Mouse (Mus musculus) intestine, embryonic 15.5 days (tissue): ENCODE measurements around the gene Mrvi1. TPM values are rescaled to one million over a fixed set of nuclear protein-coding genes. Genes with fewer than 3 reads are reported as not detected.
A peak's percentile ranks its signal among the peaks of the same experiment; 100 is the strongest.

ENCODE experiments used
- ATAC-seq: fragments of 200-750 bp; cut with Nextera tagmentation; 2 replicates; pipeline ENCODE4 v1.8.0; 2017; ENCODE audit warnings: moderate TSS enrichment, moderate library complexity
- H3K27ac ChIP-seq: fragments of 300-500 bp; sonication (generic); 2 replicates; pipeline ENCODE4 v1.5.1; 2015; ENCODE audit warnings: mild to moderate bottlenecking, inconsistent platforms
- H3K27me3 ChIP-seq: fragments of 300-500 bp; sonication (generic); replicated peaks from 2 replicates; pipeline ENCODE4 v1.6.1; 2015; ENCODE audit warnings: inconsistent platforms
- H3K36me3 ChIP-seq: fragments of 300-500 bp; sonication (generic); 2 replicates; pipeline ENCODE4 v1.6.1; 2015; ENCODE audit warnings: inconsistent platforms
- H3K4me1 ChIP-seq: fragments of 300-500 bp; sonication (generic); replicated peaks from 2 replicates; pipeline ENCODE4 v1.6.1; 2015; ENCODE audit warnings: inconsistent platforms
- H3K4me2 ChIP-seq: fragments of 300-500 bp; sonication (generic); replicated peaks from 2 replicates; pipeline ENCODE4 v1.6.1; 2015; ENCODE audit warnings: mild to moderate bottlenecking, inconsistent platforms
- H3K4me3 ChIP-seq: fragments of 300-500 bp; sonication (generic); replicated peaks from 2 replicates; pipeline ENCODE4 v1.5.1; 2015; ENCODE audit warnings: inconsistent platforms
- H3K9ac ChIP-seq: fragments of 300-500 bp; sonication (generic); 2 replicates; pipeline ENCODE4 v1.6.1; 2015; ENCODE audit warnings: inconsistent platforms
- H3K9me3 ChIP-seq: fragments of 300-500 bp; sonication (generic); 2 replicates; pipeline ENCODE4 v1.6.1; 2016; ENCODE audit warnings: inconsistent platforms
- WGBS: fragments of 180-500 bp; shearing (Covaris S2); methylation state at CpG from one replicate; pipeline ENCODE4 v1.1.7; 2015; 5-methylcytosine and 5-hydroxymethylcytosine counted together
- polyA plus RNA-seq: library from polyadenylated mRNA; unstranded; fragments of >200 nt; fragmentation: Nextera tagmentation; extraction: Ambion mirVana; gene quantifications from 2 replicates; pipeline ENCODE4 v1.2.1, GENCODE M21; 2015

Gene Mrvi1
- polyA plus RNA-seq, 1 experiment from 2014 or later = 16.9 TPM

GRCm38 (mm10) chr7:110860129-110860528, 122.1 kb downstream of the Mrvi1 start:
- WGBS = 17% methylated on average over 5 of the region's 5 CpGs
- Histone ChIP-seq H3K36me3 (no peaks in the 10 kb centered on the region), H3K9me3 (no peaks in the 10 kb centered on the region), H3K9ac (no peak overlapping the region), H3K4me3 (no peak overlapping the region), H3K27me3 (no peaks in the 10 kb centered on the region), H3K4me2 (peak overlapping the region; percentile 30; the same call in 1 of the 2 replicates), H3K4me1 (peaks cover 14% of the 10 kb centered on the region), H3K27ac (peak overlapping the region; percentile 71)
- peak; percentile 82 for ATAC-seq

GRCm38 (mm10) chr7:110855604-110856003, 126.7 kb downstream of the Mrvi1 start:
- H3K27ac ChIP-seq = no peak overlapping the region
- ATAC-seq = no peak
- 85% methylated on average over 1 of the region's 1 CpGs for WGBS

GRCm38 (mm10) chr7:110854927-110855546, 127.2 kb downstream of the Mrvi1 start:
- Histone ChIP-seq H3K4me1 (peaks cover 19% of the 10 kb centered on the region), H3K4me2 (no peak overlapping the region), H3K9ac (no peak overlapping the region), H3K27me3 (no peaks in the 10 kb centered on the region), H3K9me3 (no peaks in the 10 kb centered on the region), H3K27ac (no peak overlapping the region), H3K4me3 (no peak overlapping the region), H3K36me3 (no peaks in the 10 kb centered on the region)
- no peak for ATAC-seq
- 66% methylated on average over 8 of the region's 8 CpGs for WGBS

More at GRCm38 (mm10) chr7:110855604-110856003, 126.7 kb downstream of the Mrvi1 start:
- no peak overlapping the region for H3K4me3 ChIP-seq
- H3K4me1 ChIP-seq = peaks cover 22% of the 10 kb centered on the region
- H3K9ac ChIP-seq = no peak overlapping the region
- no peaks in the 10 kb centered on the region for H3K36me3 ChIP-seq
- H3K4me2 ChIP-seq = no peak overlapping the region
- no peaks in the 10 kb centered on the region for H3K9me3 ChIP-seq
- H3K27me3 ChIP-seq = no peaks in the 10 kb centered on the region

GRCm38 (mm10) chr7:110854519-110854918, 127.7 kb downstream of the Mrvi1 start:
- H3K4me1 ChIP-seq = peaks cover 13% of the 10 kb centered on the region
- no peak overlapping the region for H3K4me3 ChIP-seq
- 51% methylated on average over 3 of the region's 3 CpGs for WGBS
- H3K36me3 ChIP-seq = no peaks in the 10 kb centered on the region
- no peak overlapping the region for H3K4me2 ChIP-seq
- no peaks in the 10 kb centered on the region for H3K9me3 ChIP-seq
- H3K27me3 ChIP-seq = no peaks in the 10 kb centered on the region
- ATAC-seq = no peak
- no peak overlapping the region for H3K27ac ChIP-seq
- H3K9ac ChIP-seq = no peak overlapping the region

GRCm38 (mm10) chr7:110853611-110854010, 128.7 kb downstream of the Mrvi1 start:
- H3K36me3 ChIP-seq = no peaks in the 10 kb centered on the region
- H3K9ac ChIP-seq = no peak overlapping the region
- no peak overlapping the region for H3K4me3 ChIP-seq
- H3K27ac ChIP-seq = no peak overlapping the region
- WGBS = 49% methylated on average over 10 of the region's 10 CpGs
- H3K27me3 ChIP-seq = no peaks in the 10 kb centered on the region
- H3K4me1 ChIP-seq = peaks cover 12% of the 10 kb centered on the region
- no peak overlapping the region for H3K4me2 ChIP-seq
- no peaks in the 10 kb centered on the region for H3K9me3 ChIP-seq
- ATAC-seq = no peak

GRCm38 (mm10) chr7:110851541-110852203, 130.6 kb downstream of the Mrvi1 start:
- Histone ChIP-seq H3K36me3 (no peaks in the 10 kb centered on the region), H3K27ac (peak overlapping the region; percentile 78), H3K9ac (no peak overlapping the region), H3K4me3 (no peak overlapping the region), H3K4me2 (peak overlapping the region; percentile 12; the same call in 1 of the 2 replicates), H3K9me3 (no peaks in the 10 kb centered on the region), H3K27me3 (no peaks in the 10 kb centered on the region), H3K4me1 (peaks cover 12% of the 10 kb centered on the region)
- 58% methylated on average over 7 of the region's 7 CpGs for WGBS
- peak; percentile 82 for ATAC-seq

GRCm38 (mm10) chr7:110848371-110848770, 133.9 kb downstream of the Mrvi1 start:
- no peaks in the 10 kb centered on the region for H3K27me3 ChIP-seq
- WGBS = 81% methylated on average over 1 of the region's 1 CpGs
- H3K9ac ChIP-seq = no peak overlapping the region
- no peaks in the 10 kb centered on the region for H3K36me3 ChIP-seq
- H3K4me2 ChIP-seq = no peak overlapping the region
- no peak overlapping the region for H3K27ac ChIP-seq
- no peak for ATAC-seq
- no peak overlapping the region for H3K4me3 ChIP-seq
- no peaks in the 10 kb centered on the region for H3K9me3 ChIP-seq
- H3K4me1 ChIP-seq = peaks cover 8% of the 10 kb centered on the region; the same call in 1 of the 2 replicates

- no peaks in the 10 kb centered on the region for H3K9me3 ChIP-seq
- no peak overlapping the region for H3K4me2 ChIP-seq
- H3K4me3 ChIP-seq = no peak overlapping the region
- H3K27me3 ChIP-seq = no peaks in the 10 kb centered on the region
- peaks cover 8% of the 10 kb centered on the region; the same call in 1 of the 2 replicates for H3K4me1 ChIP-seq
- no peaks in the 10 kb centered on the region for H3K36me3 ChIP-seq
- ATAC-seq = no peak
- no peak overlapping the region for H3K27ac ChIP-seq
- 64% methylated on average over 2 of the region's 2 CpGs for WGBS
- H3K9ac ChIP-seq = no peak overlapping the region
Measured at GRCm38 (mm10) chr7:110847321-110847720, 134.9 kb downstream of the Mrvi1 start.

- peak within 1 kb of the TSS; percentile 63 for H3K4me3 ChIP-seq
- H3K9me3 ChIP-seq = no peaks in the 10 kb centered on the region
- WGBS = under 1% methylated on average over 42 of the region's 42 CpGs
- H3K36me3 ChIP-seq = no peaks in the 10 kb centered on the region
- no peaks in the 10 kb centered on the region for H3K4me1 ChIP-seq
- peak within 1 kb of the TSS; percentile 78 for H3K4me2 ChIP-seq
- H3K9ac ChIP-seq = peak within 1 kb of the TSS; percentile 72
- H3K27ac ChIP-seq = peak within 1 kb of the TSS; percentile 96
- no peaks in the 10 kb centered on the region for H3K27me3 ChIP-seq
- peak; percentile 93 for ATAC-seq
Measured at GRCm38 (mm10) chr7:110843916-110844874, 138.1 kb downstream of the Mrvi1 start, which contains the start of gene Rnf141. Gene Rnf141 (minus strand): TSS chr7:110844457.

- ATAC-seq = no peak; the same call in 1 of the 2 replicates
- Histone ChIP-seq H3K27me3 (no peaks in the 10 kb centered on the region), H3K9me3 (no peaks in the 10 kb centered on the region), H3K4me2 (no peak overlapping the region), H3K9ac (no peak overlapping the region), H3K27ac (no peak overlapping the region), H3K36me3 (no peaks in the 10 kb centered on the region), H3K4me1 (no peaks in the 10 kb centered on the region), H3K4me3 (no peak overlapping the region)
- 52% methylated on average over 4 of the region's 4 CpGs for WGBS
Measured at GRCm38 (mm10) chr7:110840332-110840731, 141.9 kb downstream of the Mrvi1 start.

- no peak for ATAC-seq
- Histone ChIP-seq H3K9me3 (no peaks in the 10 kb centered on the region), H3K9ac (no peak overlapping the region), H3K4me2 (no peak overlapping the region), H3K4me1 (no peaks in the 10 kb centered on the region), H3K4me3 (no peak overlapping the region), H3K27me3 (no peaks in the 10 kb centered on the region), H3K27ac (no peak overlapping the region), H3K36me3 (no peaks in the 10 kb centered on the region)
- 58% methylated on average over 3 of the region's 3 CpGs for WGBS
Measured at GRCm38 (mm10) chr7:110834522-110834921, 147.7 kb downstream of the Mrvi1 start.

- Histone ChIP-seq H3K4me3 (no peak overlapping the region), H3K9ac (no peak overlapping the region), H3K36me3 (peaks cover 5% of the 10 kb centered on the region; the same call in 1 of the 2 replicates), H3K27me3 (no peaks in the 10 kb centered on the region), H3K9me3 (no peaks in the 10 kb centered on the region), H3K4me1 (no peaks in the 10 kb centered on the region), H3K4me2 (no peak overlapping the region), H3K27ac (no peak overlapping the region)
- 94% methylated on average over 1 of the region's 1 CpGs for WGBS
- ATAC-seq = no peak
Measured at GRCm38 (mm10) chr7:110834018-110834417, 148.2 kb downstream of the Mrvi1 start.
